Mouse (Mus musculus) liver, embryonic 15.5 days (tissue): ENCODE results near the gene Dcaf6. TPM values are rescaled to one million over a fixed set of nuclear protein-coding genes. Genes with fewer than 3 reads are reported as not detected.

Source experiments
- ATAC-seq: fragments of 200-750 bp; cut with Nextera tagmentation; 2 replicates; pipeline ENCODE4 v1.8.0; 2017; ENCODE audit warnings: moderate number of reproducible peaks, mild to moderate bottlenecking, moderate library complexity; ENCODE audit not compliant: insufficient read depth
- H3K27ac ChIP-seq: fragments of 300-500 bp; sonication (generic); replicated peaks from 2 replicates; pipeline ENCODE4 v1.5.1; 2015; ENCODE audit warnings: mild to moderate bottlenecking, inconsistent platforms
- H3K27me3 ChIP-seq: fragments of 300-500 bp; sonication (generic); 2 replicates; pipeline ENCODE4 v1.6.1; 2015; ENCODE audit warnings: mild to moderate bottlenecking, inconsistent platforms
- H3K36me3 ChIP-seq: fragments of 300-500 bp; sonication (generic); replicated peaks from 2 replicates; pipeline ENCODE4 v1.6.1; 2015; ENCODE audit warnings: moderate library complexity, mild to moderate bottlenecking, inconsistent platforms
- H3K4me1 ChIP-seq: fragments of 300-500 bp; sonication (generic); replicated peaks from 2 replicates; pipeline ENCODE4 v1.6.1; 2015; ENCODE audit warnings: inconsistent platforms
- H3K4me2 ChIP-seq: fragments of 300-500 bp; sonication (generic); 2 replicates; pipeline ENCODE4 v1.6.1; 2015; ENCODE audit warnings: moderate library complexity, mild to moderate bottlenecking, inconsistent platforms
- H3K4me3 ChIP-seq: fragments of 300-500 bp; sonication (generic); replicated peaks from 2 replicates; pipeline ENCODE4 v1.5.1; 2015; ENCODE audit warnings: mild to moderate bottlenecking, inconsistent platforms
- H3K9ac ChIP-seq: fragments of 300-500 bp; sonication (generic); 2 replicates; pipeline ENCODE4 v1.6.1; 2015; ENCODE audit warnings: moderate library complexity, mild to moderate bottlenecking, inconsistent platforms
- H3K9me3 ChIP-seq: fragments of 300-500 bp; sonication (generic); replicated peaks from 2 replicates; pipeline ENCODE4 v1.6.1; 2016; ENCODE audit warnings: inconsistent platforms
- whole genome bisulfite sequencing: fragments of 180-500 bp; shearing (Covaris S2); methylation state at CpG from one replicate; pipeline ENCODE4 v1.1.7; 2015; ENCODE audit warnings: mixed read lengths; ENCODE audit not compliant: insufficient replicate concordance; 5-methylcytosine and 5-hydroxymethylcytosine counted together
- polyA plus RNA-seq: library from polyadenylated mRNA; unstranded; fragments of >200 nt; fragmentation: Nextera tagmentation; extraction: Ambion mirVana; gene quantifications from 2 replicates; pipeline ENCODE4 v1.2.1, GENCODE M21; 2015

The Dcaf6 gene
- polyA plus RNA-seq, 1 experiment from 2014 or later: 15.5 TPM

DNA sequence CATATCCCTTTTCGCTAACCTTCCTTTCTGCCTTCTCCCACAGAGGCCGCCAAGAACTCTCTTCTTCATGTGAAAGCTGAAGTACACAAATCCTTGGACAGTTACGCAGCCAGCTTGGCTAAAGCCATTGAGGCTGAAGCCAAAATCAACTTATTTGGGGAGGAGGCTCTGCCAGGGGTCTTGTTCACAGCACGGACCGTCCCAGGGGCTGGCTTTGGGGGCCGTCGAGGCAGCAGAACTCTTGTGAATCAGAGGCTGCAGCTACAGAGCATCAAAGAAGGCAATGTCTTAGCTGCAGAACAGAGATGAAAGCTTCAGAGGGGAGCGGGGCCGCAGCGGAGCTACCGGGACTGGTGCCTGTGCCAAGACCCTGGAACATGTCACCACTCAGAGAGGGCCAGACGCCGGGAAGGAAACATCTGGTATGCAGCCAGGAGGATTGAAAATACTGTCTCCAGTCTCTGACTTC lies 138.8 kb downstream of the Dcaf6 start:
- Histone ChIP-seq H3K27ac (no peak overlapping the region), H3K36me3 (no peaks in the 10 kb centered on the region), H3K9me3 (no peaks in the 10 kb centered on the region), H3K9ac (no peak overlapping the region), H3K4me3 (no peak overlapping the region), H3K4me1 (peaks cover 31% of the 10 kb centered on the region), H3K4me2 (no peak overlapping the region), H3K27me3 (no peaks in the 10 kb centered on the region)
- WGBS: 86% methylated on average over 13 of the region's 13 CpGs
- no peak for ATAC-seq

GRCm38 (mm10) chr1:165320141-165320934 lies 139.9 kb downstream of the Dcaf6 start:
- no peak for ATAC-seq
- Histone ChIP-seq H3K9me3 (no peaks in the 10 kb centered on the region), H3K9ac (no peak overlapping the region), H3K27ac (no peak overlapping the region), H3K4me2 (peak overlapping the region; percentile 39), H3K27me3 (no peaks in the 10 kb centered on the region), H3K4me1 (peaks cover 31% of the 10 kb centered on the region), H3K4me3 (no peak overlapping the region), H3K36me3 (no peaks in the 10 kb centered on the region)
- 29% methylated on average over 10 of the region's 10 CpGs for WGBS

GRCm38 (mm10) chr1:165316361-165316760 lies 143.9 kb downstream of the Dcaf6 start:
- no peak overlapping the region for H3K9ac ChIP-seq
- no peak for ATAC-seq
- no peak overlapping the region for H3K4me3 ChIP-seq
- WGBS: 64% methylated on average over 11 of the region's 11 CpGs
- H3K9me3 ChIP-seq: no peaks in the 10 kb centered on the region
- no peak overlapping the region for H3K4me2 ChIP-seq
- peaks cover 8% of the 10 kb centered on the region; the same call in 1 of the 2 replicates for H3K4me1 ChIP-seq
- no peaks in the 10 kb centered on the region for H3K27me3 ChIP-seq
- H3K27ac ChIP-seq: no peak overlapping the region
- H3K36me3 ChIP-seq: no peaks in the 10 kb centered on the region

GRCm38 (mm10) chr1:165308180-165308579 lies 152.1 kb downstream of the Dcaf6 start:
- ATAC-seq: no peak
- H3K4me2 ChIP-seq: no peak overlapping the region
- H3K9me3 ChIP-seq: no peaks in the 10 kb centered on the region
- H3K4me3 ChIP-seq: no peak overlapping the region
- no peaks in the 10 kb centered on the region for H3K27me3 ChIP-seq
- H3K4me1 ChIP-seq: no peaks in the 10 kb centered on the region
- 77% methylated on average over 11 of the region's 11 CpGs for WGBS
- no peak overlapping the region for H3K9ac ChIP-seq
- no peaks in the 10 kb centered on the region for H3K36me3 ChIP-seq
- H3K27ac ChIP-seq: no peak overlapping the region

GRCm38 (mm10) chr1:165304341-165304740 lies 155.9 kb downstream of the Dcaf6 start:
- no peak for ATAC-seq
- Histone ChIP-seq H3K9ac (no peak overlapping the region), H3K4me2 (no peak overlapping the region), H3K36me3 (no peaks in the 10 kb centered on the region), H3K4me1 (no peaks in the 10 kb centered on the region), H3K27ac (no peak overlapping the region), H3K27me3 (no peaks in the 10 kb centered on the region), H3K4me3 (no peak overlapping the region), H3K9me3 (no peaks in the 10 kb centered on the region)
- WGBS: 55% methylated on average over 7 of the region's 7 CpGs

DNA sequence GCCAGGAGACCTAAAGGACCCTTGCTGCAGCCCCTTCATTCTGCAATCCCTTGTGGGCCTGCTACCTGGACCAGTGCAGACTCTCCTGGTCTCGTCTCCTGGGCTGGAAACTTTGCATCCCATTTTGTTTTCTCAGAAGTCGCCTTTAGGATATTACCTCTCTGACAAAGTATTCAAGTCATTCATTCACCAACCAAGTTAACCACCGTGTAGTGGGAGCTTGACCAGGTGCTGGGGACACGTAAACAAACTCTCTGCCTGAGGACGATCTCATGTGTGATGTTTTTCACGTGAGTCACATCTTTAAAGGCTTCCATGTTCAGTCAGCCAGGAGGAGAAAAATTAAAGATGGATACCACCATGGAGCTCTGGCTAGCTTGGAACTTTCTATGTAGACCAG lies 157.1 kb downstream of the Dcaf6 start:
- no peak for ATAC-seq
- H3K27ac ChIP-seq: no peak overlapping the region
- WGBS: 64% methylated on average over 6 of the region's 6 CpGs

GRCm38 (mm10) chr1:165302455-165303208 lies 157.6 kb downstream of the Dcaf6 start:
- no peak overlapping the region for H3K4me3 ChIP-seq
- no peak overlapping the region for H3K9ac ChIP-seq
- ATAC-seq: no peak
- no peaks in the 10 kb centered on the region for H3K4me1 ChIP-seq
- H3K4me2 ChIP-seq: no peak overlapping the region
- 71% methylated on average over 13 of the region's 13 CpGs for WGBS
- H3K9me3 ChIP-seq: no peaks in the 10 kb centered on the region
- H3K36me3 ChIP-seq: no peaks in the 10 kb centered on the region
- no peak overlapping the region for H3K27ac ChIP-seq
- no peaks in the 10 kb centered on the region for H3K27me3 ChIP-seq

More for the DNA sequence above, 157.1 kb downstream of the Dcaf6 start:
- H3K9ac ChIP-seq: no peak overlapping the region
- no peak overlapping the region for H3K4me3 ChIP-seq
- no peaks in the 10 kb centered on the region for H3K27me3 ChIP-seq
- no peaks in the 10 kb centered on the region for H3K36me3 ChIP-seq
- no peaks in the 10 kb centered on the region for H3K4me1 ChIP-seq
- H3K9me3 ChIP-seq: no peaks in the 10 kb centered on the region
- H3K4me2 ChIP-seq: no peak overlapping the region

DNA sequence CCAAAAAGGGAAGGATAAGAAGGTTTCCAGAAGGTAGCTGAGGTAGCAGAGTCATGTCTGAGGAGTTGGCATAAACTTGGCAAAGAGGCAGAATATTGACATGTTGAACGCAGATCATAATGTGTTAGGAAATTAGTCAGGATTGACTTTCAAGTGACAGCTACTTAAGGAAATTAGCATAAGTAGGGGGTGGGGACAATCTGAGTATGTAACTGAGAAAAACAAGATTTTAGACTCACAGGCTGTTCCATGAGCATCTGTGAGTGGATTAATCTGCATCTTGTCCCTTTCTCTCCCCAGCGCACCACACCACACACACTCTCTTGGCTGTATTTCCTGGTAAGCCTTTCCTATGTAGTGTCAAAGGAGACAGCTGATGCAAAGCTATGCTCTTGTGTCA lies 158.7 kb downstream of the Dcaf6 start:
- Histone ChIP-seq H3K4me3 (no peak overlapping the region), H3K27me3 (no peaks in the 10 kb centered on the region), H3K9me3 (no peaks in the 10 kb centered on the region), H3K27ac (no peak overlapping the region), H3K4me2 (no peak overlapping the region), H3K4me1 (no peaks in the 10 kb centered on the region), H3K36me3 (no peaks in the 10 kb centered on the region), H3K9ac (no peak overlapping the region)
- whole genome bisulfite sequencing: 81% methylated on average over 2 of the region's 2 CpGs
- ATAC-seq: no peak

DNA sequence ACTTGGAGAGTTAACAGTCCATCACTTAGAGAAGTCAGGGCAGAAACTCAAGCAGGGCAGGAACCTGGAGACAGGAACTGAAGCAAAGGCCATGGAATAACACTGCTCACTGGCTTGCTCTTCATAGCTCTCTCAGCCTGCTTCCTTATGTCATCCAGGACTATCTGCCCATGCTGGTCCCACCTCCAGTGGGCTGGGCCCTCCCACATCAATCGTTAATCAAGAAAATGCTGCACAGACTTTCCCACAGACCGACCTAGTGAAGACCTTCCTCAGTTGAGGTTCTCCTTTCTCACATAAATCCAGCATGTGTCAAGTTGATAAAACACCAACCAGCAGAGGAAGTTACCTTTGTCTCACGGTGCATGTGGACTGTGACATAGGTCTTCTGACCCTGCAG lies 159.2 kb downstream of the Dcaf6 start:
- Histone ChIP-seq H3K4me1 (no peaks in the 10 kb centered on the region), H3K27me3 (no peaks in the 10 kb centered on the region), H3K9me3 (no peaks in the 10 kb centered on the region), H3K4me2 (no peak overlapping the region), H3K4me3 (no peak overlapping the region), H3K27ac (no peak overlapping the region), H3K36me3 (no peaks in the 10 kb centered on the region), H3K9ac (no peak overlapping the region)
- WGBS: 12% methylated on average over 3 of the region's 3 CpGs
- no peak for ATAC-seq

DNA sequence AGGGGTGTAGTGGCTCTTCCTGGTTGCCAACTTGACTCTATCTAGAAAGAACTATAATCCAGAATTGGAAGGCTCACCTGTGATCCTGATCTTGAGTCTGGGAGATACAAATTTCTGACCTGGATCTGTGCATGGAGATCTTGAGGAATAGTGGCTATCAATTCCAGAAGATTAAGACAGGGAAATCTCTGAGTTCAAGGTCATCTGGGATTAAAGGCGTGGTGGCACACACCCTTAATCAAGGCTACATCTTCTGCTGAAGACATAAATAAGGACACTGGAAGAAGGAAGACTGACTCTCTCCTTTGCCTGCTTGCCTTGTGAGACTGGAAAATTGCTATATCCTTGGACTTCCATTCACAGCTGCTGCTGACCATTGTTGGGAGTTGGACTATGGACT lies 164.8 kb downstream of the Dcaf6 start, which contains the start of gene Gpr161:
Gene Gpr161 (plus strand): TSS at position 301 of the 400 bp plus-strand sequence.
- H3K9ac ChIP-seq: no peak within 1 kb of the TSS
- H3K27ac ChIP-seq: no peak within 1 kb of the TSS
- H3K4me3 ChIP-seq: no peak within 1 kb of the TSS
- H3K4me1 ChIP-seq: no peaks in the 10 kb centered on the region
- no peaks in the 10 kb centered on the region for H3K27me3 ChIP-seq
- WGBS: 44% methylated on average over 1 of the region's 1 CpGs
- no peaks in the 10 kb centered on the region for H3K9me3 ChIP-seq
- no peak for ATAC-seq
- no peaks in the 10 kb centered on the region for H3K36me3 ChIP-seq
- no peak within 1 kb of the TSS for H3K4me2 ChIP-seq

GRCm38 (mm10) chr1:165291606-165292005 lies 168.7 kb downstream of the Dcaf6 start:
- Histone ChIP-seq H3K9ac (no peak overlapping the region), H3K36me3 (no peaks in the 10 kb centered on the region), H3K4me3 (no peak overlapping the region), H3K9me3 (no peaks in the 10 kb centered on the region), H3K4me2 (no peak overlapping the region), H3K27ac (no peak overlapping the region), H3K4me1 (no peaks in the 10 kb centered on the region), H3K27me3 (no peaks in the 10 kb centered on the region)
- ATAC-seq: no peak
- 55% methylated on average over 6 of the region's 6 CpGs for WGBS
